Mouse (Mus musculus) C2C12 (cell line): ENCODE measurements around the gene Ipo11. TPM values are rescaled to one million over a fixed set of nuclear protein-coding genes. Genes with fewer than 3 reads are reported as not detected.

Experiments
- H3K27me3 ChIP-seq: one replicate; pipeline ENCODE4 v1.6.1; 2011; ENCODE audit not compliant: control insufficient read depth, insufficient read depth, insufficient read length
- H3K36me3 ChIP-seq: one replicate; pipeline ENCODE4 v1.6.1; 2011; ENCODE audit not compliant: control insufficient read depth, insufficient read depth
- H3K4me3 ChIP-seq: one replicate; pipeline ENCODE4 v1.5.1; 2011; ENCODE audit warnings: mild to moderate bottlenecking, control low read depth; ENCODE audit not compliant: poor library complexity, insufficient read depth, severe bottlenecking
- H3K79me2 ChIP-seq: one replicate; pipeline ENCODE4 v1.6.1; 2011; ENCODE audit not compliant: control insufficient read depth, insufficient read depth
- H3K79me3 ChIP-seq: one replicate; pipeline ENCODE4 v1.6.1; 2011; ENCODE audit warnings: low read depth, control low read depth
- H3ac ChIP-seq: one replicate; pipeline ENCODE3; 2011; ENCODE audit warnings: low read depth; ENCODE audit not compliant: control insufficient read depth, insufficient read length
- CEBPB ChIP-seq: IDR thresholded peaks from one replicate; pipeline ENCODE4 v1.6.1; 2011; ENCODE audit warnings: low read depth, mild to moderate bottlenecking, control low read depth, moderate library complexity
- CTCF ChIP-seq: IDR thresholded peaks from one replicate; pipeline ENCODE4 v1.5.1; 2011; ENCODE audit not compliant: control insufficient read depth, insufficient read depth, insufficient read length
- FOSL1 ChIP-seq: IDR thresholded peaks from one replicate; pipeline ENCODE4 v1.8.0; 2011; ENCODE audit warnings: mild to moderate bottlenecking, low read length; ENCODE audit not compliant: poor library complexity, insufficient read depth, severe bottlenecking
- MAX ChIP-seq: IDR thresholded peaks from one replicate; pipeline ENCODE4 v1.6.1; 2011; ENCODE audit warnings: mild to moderate bottlenecking, control low read depth
- MYOD1 ChIP-seq: IDR thresholded peaks from one replicate; pipeline ENCODE4 v1.6.1; 2011; ENCODE audit warnings: low read depth; ENCODE audit not compliant: control insufficient read depth, insufficient read length
- MYOG ChIP-seq: IDR thresholded peaks from one replicate; pipeline ENCODE4 v1.6.1; 2011; ENCODE audit not compliant: control insufficient read depth, insufficient read length; ENCODE audit errors: extremely low read depth
- USF1 ChIP-seq: IDR thresholded peaks from one replicate; pipeline ENCODE4 v1.6.1; 2011; ENCODE audit warnings: low read depth, mild to moderate bottlenecking, control low read depth, moderate library complexity
- polyA plus RNA-seq: library from polyadenylated mRNA; unstranded; fragments of >200 nt; fragmentation: generic; extraction: Trizol; gene quantifications from one replicate; pipeline ENCODE4 v1.2.1, GENCODE M21; 2012; ENCODE audit warnings: missing spikeins

Gene Ipo11
- polyA plus RNA-seq, 1 experiment = 14.3 TPM

DNA sequence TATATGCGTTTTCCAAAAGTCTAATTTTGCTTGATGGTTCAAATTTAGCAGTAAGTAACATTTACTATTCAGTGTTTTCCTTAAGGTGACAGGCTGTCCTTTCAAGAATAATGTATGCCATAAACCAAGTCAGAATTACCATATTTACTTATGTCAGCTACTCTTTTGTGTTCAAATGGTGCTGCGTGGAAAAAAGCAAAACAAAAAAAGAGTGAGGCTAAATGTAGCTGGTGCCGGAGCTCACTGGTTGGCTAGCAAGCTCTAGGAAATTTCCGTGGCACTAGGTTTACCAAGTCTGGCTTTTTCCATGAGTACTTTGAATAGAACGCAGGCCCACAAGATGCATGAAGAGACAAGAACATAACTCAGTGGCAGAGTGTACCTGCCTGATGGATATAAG is 131.6 kb downstream of the Ipo11 start:
- TF ChIP-seq CEBPB = no peak
- TF ChIP-seq MYOD1 = no peak
- no peak for TF ChIP-seq FOSL1
- TF ChIP-seq MYOG = no peak
- TF ChIP-seq CTCF = no peak
- TF ChIP-seq USF1 = no peak
- no peak for TF ChIP-seq MAX
- H3K27me3 ChIP-seq = no peaks in the 10 kb centered on the region

DNA sequence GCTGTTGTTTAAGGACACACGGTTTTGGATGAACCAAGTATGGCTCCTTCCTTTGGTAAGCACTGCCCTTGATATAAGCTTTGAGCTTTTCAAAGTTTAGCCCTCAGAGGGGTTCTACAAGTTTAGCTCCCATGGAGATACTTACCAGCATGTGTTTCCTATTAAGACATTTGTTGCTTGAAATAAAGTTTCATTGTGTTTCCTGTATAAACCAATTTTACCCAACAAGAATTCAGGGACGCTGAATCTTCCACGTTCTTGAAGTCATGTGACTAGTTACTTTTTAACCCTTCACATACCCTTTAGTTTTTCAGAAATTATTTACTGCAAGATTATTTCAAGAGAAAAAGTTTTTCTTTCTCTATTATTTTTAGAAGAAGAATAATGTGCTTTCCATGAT is 138.7 kb downstream of the Ipo11 start:
- no peak for TF ChIP-seq CTCF
- no peak for TF ChIP-seq USF1
- TF ChIP-seq CEBPB = no peak
- no peak for TF ChIP-seq MYOG
- TF ChIP-seq MAX = no peak
- no peak for TF ChIP-seq MYOD1
- peaks cover 17% of the 10 kb centered on the region for H3K36me3 ChIP-seq
- H3K4me3 ChIP-seq = no peak overlapping the region
- no peaks in the 10 kb centered on the region for H3K79me3 ChIP-seq
- H3ac ChIP-seq = no peak overlapping the region
- H3K79me2 ChIP-seq = no peaks in the 10 kb centered on the region
- no peaks in the 10 kb centered on the region for H3K27me3 ChIP-seq

More for the DNA sequence above, 131.6 kb downstream of the Ipo11 start:
- H3ac ChIP-seq = no peak overlapping the region
- H3K4me3 ChIP-seq = no peak overlapping the region
- H3K79me2 ChIP-seq = no peaks in the 10 kb centered on the region
- peaks cover 12% of the 10 kb centered on the region for H3K36me3 ChIP-seq
- H3K79me3 ChIP-seq = no peaks in the 10 kb centered on the region

DNA sequence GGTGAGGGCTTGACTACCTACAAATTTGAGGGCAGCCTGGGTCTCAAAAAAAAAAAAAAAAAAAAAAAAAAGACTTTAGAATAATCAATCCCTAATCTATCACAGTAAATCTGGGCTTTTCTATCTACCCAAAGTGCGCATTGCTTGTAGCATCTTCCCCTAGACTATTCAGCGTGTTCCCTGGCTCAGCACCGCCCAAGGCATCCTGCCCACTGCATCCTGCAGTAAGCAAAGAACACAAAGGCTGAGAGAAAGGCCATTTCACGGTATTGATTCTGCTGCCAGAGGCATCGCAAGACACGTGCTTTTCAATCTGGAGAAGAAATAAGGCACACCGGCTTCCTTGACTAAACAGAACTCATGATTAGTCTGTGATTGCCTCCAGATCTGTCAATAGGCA is 147.9 kb downstream of the Ipo11 start:
- Histone ChIP-seq H3ac (no peak overlapping the region), H3K79me3 (no peaks in the 10 kb centered on the region), H3K36me3 (no peaks in the 10 kb centered on the region), H3K27me3 (no peaks in the 10 kb centered on the region), H3K4me3 (no peak overlapping the region), H3K79me2 (no peaks in the 10 kb centered on the region)
- TF ChIP-seq USF1 (no peak), FOSL1 (no peak), CEBPB (no peak), MYOD1 (no peak)

DNA sequence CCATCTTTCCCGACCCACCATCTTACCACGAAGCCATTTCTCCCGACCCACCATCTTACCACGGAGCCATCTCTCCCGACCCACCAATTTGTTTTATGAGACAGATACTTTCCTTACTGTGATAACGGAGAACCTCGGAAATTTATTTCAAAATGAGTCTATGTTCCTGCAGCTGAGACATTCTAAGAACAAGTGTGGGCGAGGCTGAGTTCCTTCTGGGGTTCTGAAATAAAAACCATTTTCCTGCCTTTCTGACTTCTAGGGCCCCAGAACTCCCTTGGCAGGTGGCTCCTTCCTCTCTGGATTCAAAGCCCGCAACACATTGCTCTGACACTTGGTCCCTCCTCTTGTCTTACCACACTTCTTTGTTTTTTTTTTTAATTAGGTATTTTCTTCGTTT is 168.0 kb downstream of the Ipo11 start:
- TF ChIP-seq CEBPB = no peak
- no peak for TF ChIP-seq CTCF
- no peak for TF ChIP-seq MAX
- no peak for TF ChIP-seq MYOG
- TF ChIP-seq MYOD1 = no peak
- no peak for TF ChIP-seq USF1
- no peak for TF ChIP-seq FOSL1
- H3K27me3 ChIP-seq = peaks cover 4% of the 10 kb centered on the region

DNA sequence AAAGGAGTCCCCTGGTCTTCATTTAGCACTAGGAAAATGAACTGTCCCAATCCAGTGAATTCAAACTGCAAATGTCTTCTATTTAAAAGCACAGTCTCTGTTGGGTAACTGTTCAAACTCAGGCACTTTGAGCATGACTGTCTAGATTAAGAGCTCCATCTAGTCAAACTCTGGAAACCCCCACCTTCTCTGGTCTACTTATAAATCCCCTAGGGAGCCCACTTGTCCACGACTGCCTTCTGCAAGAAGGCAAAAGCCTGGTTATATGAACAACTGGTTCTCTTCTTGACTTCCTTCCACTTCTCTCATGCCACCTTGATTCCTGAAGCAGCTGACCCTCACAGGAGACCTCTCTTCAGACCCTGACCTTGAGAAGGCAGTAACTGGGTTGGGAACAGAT is 174.1 kb downstream of the Ipo11 start:
- H3K36me3 ChIP-seq = no peaks in the 10 kb centered on the region
- no peaks in the 10 kb centered on the region for H3K79me2 ChIP-seq
- no peaks in the 10 kb centered on the region for H3K27me3 ChIP-seq
- TF ChIP-seq MYOG = no peak
- TF ChIP-seq USF1 = no peak
- TF ChIP-seq CTCF = no peak
- no peak for TF ChIP-seq MYOD1
- no peak for TF ChIP-seq CEBPB
- TF ChIP-seq MAX = no peak
- TF ChIP-seq FOSL1 = no peak
- H3K79me3 ChIP-seq = no peaks in the 10 kb centered on the region
- no peak overlapping the region for H3ac ChIP-seq
- no peak overlapping the region for H3K4me3 ChIP-seq

More for the DNA sequence above, 168.0 kb downstream of the Ipo11 start:
- Histone ChIP-seq H3K4me3 (no peak overlapping the region), H3K36me3 (no peaks in the 10 kb centered on the region), H3K79me2 (no peaks in the 10 kb centered on the region), H3ac (no peak overlapping the region), H3K79me3 (no peaks in the 10 kb centered on the region)

DNA sequence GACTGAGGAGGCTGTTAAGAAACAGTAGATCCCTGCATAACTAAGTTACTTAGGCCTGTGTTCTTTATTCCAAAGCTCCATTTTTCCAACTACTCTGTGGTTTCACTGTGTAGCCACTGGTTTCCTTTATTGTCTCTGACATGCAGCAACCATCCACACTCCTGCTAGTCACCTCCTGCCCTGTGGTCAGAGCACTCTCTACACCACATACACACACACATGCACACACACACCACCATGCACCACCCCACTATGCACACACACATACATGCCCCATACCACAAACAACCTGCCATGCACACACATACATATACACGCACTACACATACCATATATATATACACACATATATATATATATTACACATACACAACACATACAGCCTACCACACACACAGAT is 175.1 kb downstream of the Ipo11 start:
- Histone ChIP-seq H3K79me3 (no peaks in the 10 kb centered on the region), H3K36me3 (no peaks in the 10 kb centered on the region), H3K79me2 (no peaks in the 10 kb centered on the region), H3K4me3 (no peak overlapping the region), H3K27me3 (no peaks in the 10 kb centered on the region), H3ac (no peak overlapping the region)
- TF ChIP-seq CEBPB = no peak
- TF ChIP-seq FOSL1 = no peak
- no peak for TF ChIP-seq USF1
- TF ChIP-seq CTCF = no peak
- TF ChIP-seq MAX = no peak
- TF ChIP-seq MYOD1 = no peak
- no peak for TF ChIP-seq MYOG
